Mouse (Mus musculus) heart, adult 2 months (tissue): ENCODE results near the gene Commd8. TPM values are rescaled to one million over a fixed set of nuclear protein-coding genes. Genes with fewer than 3 reads are reported as not detected.

Experiments
- DNase-seq, 2 experiments: peaks; one replicate each; pipeline ENCODE4 v3.0.0; 2021
- H3K27ac ChIP-seq: fragments of 200-600 bp; 2 replicates; pipeline ENCODE4 v1.8.1; 2022
- H3K27me3 ChIP-seq: fragments of 200-500 bp; 2 replicates; pipeline ENCODE4 v1.6.1; 2012; ENCODE audit warnings: mild to moderate bottlenecking, low read length, inconsistent platforms, mixed read lengths; ENCODE audit not compliant: control insufficient read depth, insufficient read depth
- H3K36me3 ChIP-seq: fragments of 200-500 bp; 2 replicates; pipeline ENCODE4 v1.6.1; 2012; ENCODE audit warnings: low read length, inconsistent platforms; ENCODE audit not compliant: control insufficient read depth, insufficient read depth
- H3K4me1 ChIP-seq: fragments of 200-500 bp; 2 replicates; pipeline ENCODE4 v1.6.1; 2011; ENCODE audit warnings: low read length; ENCODE audit not compliant: control insufficient read depth, insufficient read depth
- H3K4me3 ChIP-seq: fragments of 200-600 bp; 2 replicates; pipeline ENCODE4 v1.8.1; 2022
- H3K79me2 ChIP-seq: fragments of 200-500 bp; replicated peaks from 2 replicates; pipeline ENCODE4 v1.6.1; 2012; ENCODE audit warnings: mild to moderate bottlenecking, inconsistent platforms, low read length, moderate library complexity, mixed read lengths; ENCODE audit not compliant: control insufficient read depth, insufficient read depth
- H3K9ac ChIP-seq: fragments of 200-500 bp; 2 replicates; pipeline ENCODE4 v1.6.1; 2012; ENCODE audit warnings: low read depth, mild to moderate bottlenecking, control low read depth, inconsistent platforms, low read length, mixed read lengths
- CTCF ChIP-seq: fragments of 200-600 bp; IDR thresholded peaks from 2 replicates; pipeline ENCODE4 v1.8.1; 2022; ENCODE audit warnings: antibody characterized with exemption, mild to moderate bottlenecking, moderate library complexity
- EP300 ChIP-seq: fragments of 200-500 bp; IDR thresholded peaks from 2 replicates; pipeline ENCODE4 v1.6.1; 2011; ENCODE audit warnings: low read depth, low read length, control low read depth; ENCODE audit not compliant: insufficient read depth
- POLR2A ChIP-seq: fragments of 200-500 bp; IDR thresholded peaks from 2 replicates; pipeline ENCODE4 v1.6.1; 2011; ENCODE audit warnings: mild to moderate bottlenecking, low read depth, low read length, control low read depth; ENCODE audit not compliant: insufficient read depth
- WGBS: fragments of 180-500 bp; shearing (Covaris S2); methylation state at CpG from one replicate; pipeline ENCODE4 v1.1.7; 2018; 5-methylcytosine and 5-hydroxymethylcytosine counted together
- intact Hi-C: fragments of 180-260 bp; cut with DNase I; formaldehyde crosslinking; loops from one replicate; pipeline ENCODE4 v1.15.1; 2025
- polyA plus RNA-seq: library from polyadenylated mRNA; depleted of rRNA; stranded (reverse); fragments of >200 nt; gene quantifications from 2 replicates; pipeline ENCODE4 v1.2.3, GENCODE M21; 2012
- total RNA-seq, 2 experiments: library from RNA; stranded (reverse); gene quantifications; 2 replicates each; pipeline ENCODE4 v1.2.3; 2021

The Commd8 gene
- total and polyA plus RNA-seq, 3 experiments: 5.6 to 43.7 (median 40.4) TPM

GRCm38 (mm10) chr5:72182804-72183203 lies 14.8 kb upstream of the Commd8 start:
- H3K4me1 ChIP-seq: peaks cover 3% of the 10 kb centered on the region
- TF ChIP-seq POLR2A (0 out of 2 replicates have a peak, but pooled peaks have one; percentile 37), CTCF (no peak)
- intact Hi-C loops: no loop called here
- peak in 1 of 2 experiments; percentile 63 for DNase-seq
- WGBS: 66% methylated on average over 4 of the region's 4 CpGs
- no peak overlapping the region for H3K9ac ChIP-seq
- no peak overlapping the region for H3K27ac ChIP-seq
- no peaks in the 10 kb centered on the region for H3K36me3 ChIP-seq
- H3K27me3 ChIP-seq: no peaks in the 10 kb centered on the region
- H3K79me2 ChIP-seq: no peaks in the 10 kb centered on the region
- H3K4me3 ChIP-seq: no peak overlapping the region

GRCm38 (mm10) chr5:72181194-72181593 lies 13.2 kb upstream of the Commd8 start:
- Histone ChIP-seq H3K27me3 (no peaks in the 10 kb centered on the region), H3K9ac (no peak overlapping the region), H3K4me3 (no peak overlapping the region), H3K4me1 (peaks cover 3% of the 10 kb centered on the region), H3K79me2 (no peaks in the 10 kb centered on the region), H3K36me3 (no peaks in the 10 kb centered on the region), H3K27ac (no peak overlapping the region)
- TF ChIP-seq POLR2A (no peak), EP300 (no peak), CTCF (no peak)
- no peak for DNase-seq
- intact Hi-C loops: no loop called here
- 48% methylated on average over 1 of the region's 1 CpGs for WGBS

GRCm38 (mm10) chr5:72175530-72175929 lies 7.5 kb upstream of the Commd8 start:
- no peak for TF ChIP-seq CTCF
- TF ChIP-seq POLR2A: no peak
- TF ChIP-seq EP300: no peak
- Histone ChIP-seq H3K36me3 (no peaks in the 10 kb centered on the region), H3K9ac (no peak overlapping the region), H3K79me2 (no peaks in the 10 kb centered on the region), H3K4me1 (peaks cover 1% of the 10 kb centered on the region; the same call in 1 of the 2 replicates), H3K27me3 (no peaks in the 10 kb centered on the region), H3K4me3 (no peak overlapping the region), H3K27ac (no peak overlapping the region)
- DNase-seq: no peak
- WGBS: 32% methylated on average over 7 of the region's 7 CpGs
- intact Hi-C loops: loop anchor here (10.0 kb wide), 1 partner anchor 539 kb away; no protein-coding TSS in a partner anchor

DNA sequence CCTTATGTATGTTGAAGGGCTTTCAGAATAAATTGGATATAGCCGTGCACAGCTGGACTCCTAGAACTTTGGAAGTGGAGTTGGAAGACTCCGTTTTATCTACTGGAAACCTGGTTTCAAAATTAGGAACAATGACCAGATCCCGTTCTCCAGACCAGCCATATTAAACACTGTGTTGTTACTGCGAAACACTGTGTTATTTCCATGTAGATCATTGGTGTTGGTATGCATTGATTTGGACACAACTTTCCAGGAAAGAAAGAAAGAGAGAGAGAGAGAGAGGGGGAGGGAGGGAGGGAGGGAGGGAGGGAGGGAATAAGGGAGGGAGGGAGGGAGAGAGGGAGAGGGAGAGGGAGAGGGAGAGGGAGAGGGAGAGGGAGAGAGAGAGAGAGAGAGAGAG lies 7.1 kb upstream of the Commd8 start:
- peaks cover 1% of the 10 kb centered on the region; the same call in 1 of the 2 replicates for H3K4me1 ChIP-seq
- H3K27me3 ChIP-seq: no peaks in the 10 kb centered on the region
- H3K9ac ChIP-seq: no peak overlapping the region
- TF ChIP-seq POLR2A (no peak), CTCF (no peak), EP300 (no peak)
- H3K27ac ChIP-seq: no peak overlapping the region
- no peak overlapping the region for H3K4me3 ChIP-seq
- no peaks in the 10 kb centered on the region for H3K79me2 ChIP-seq
- H3K36me3 ChIP-seq: no peaks in the 10 kb centered on the region
- 82% methylated on average over 4 of the region's 4 CpGs for WGBS
- no peak for DNase-seq
- intact Hi-C loops: loop anchor here (10.0 kb wide), 1 partner anchor 540 kb away; no protein-coding TSS in a partner anchor

GRCm38 (mm10) chr5:72173521-72173920 lies 5.5 kb upstream of the Commd8 start:
- H3K36me3 ChIP-seq: no peaks in the 10 kb centered on the region
- H3K9ac ChIP-seq: no peak overlapping the region
- peaks cover 1% of the 10 kb centered on the region; the same call in 1 of the 2 replicates for H3K4me1 ChIP-seq
- no peak for TF ChIP-seq EP300
- no peak for TF ChIP-seq CTCF
- TF ChIP-seq POLR2A: no peak
- no peak overlapping the region for H3K27ac ChIP-seq
- intact Hi-C loops: loop anchor here (2.0 to 10.0 kb wide), 3 partner anchors 29 to 541 kb away; no protein-coding TSS in a partner anchor
- no peaks in the 10 kb centered on the region for H3K79me2 ChIP-seq
- no peak for DNase-seq
- no peaks in the 10 kb centered on the region for H3K27me3 ChIP-seq
- WGBS: 31% methylated on average over 1 of the region's 1 CpGs
- no peak overlapping the region for H3K4me3 ChIP-seq

DNA sequence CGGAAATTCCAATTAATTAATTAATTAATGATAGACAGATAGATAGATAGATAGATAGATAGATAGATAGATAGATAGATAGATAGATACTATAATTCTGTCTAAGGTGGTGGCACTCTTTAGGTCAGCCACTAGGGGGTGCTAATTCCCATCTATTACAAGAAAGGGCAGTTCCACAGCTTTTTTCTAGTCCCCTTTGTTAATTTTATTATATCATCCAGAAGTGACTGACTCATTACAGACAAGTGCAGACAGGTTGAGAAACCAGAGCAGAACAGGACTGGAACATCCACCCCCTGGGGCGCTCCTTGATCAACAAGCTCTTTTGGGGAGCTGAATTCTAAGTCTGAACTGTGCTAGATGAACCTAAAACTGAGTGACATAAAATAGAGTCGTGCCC lies 4.7 kb upstream of the Commd8 start:
- no peak overlapping the region for H3K9ac ChIP-seq
- no peak overlapping the region for H3K4me3 ChIP-seq
- WGBS: 37% methylated on average over 3 of the region's 3 CpGs
- DNase-seq: no peak
- H3K79me2 ChIP-seq: no peaks in the 10 kb centered on the region
- intact Hi-C loops: loop anchor here (1.0 to 10.0 kb wide), 4 partner anchors 30 to 542 kb away; no protein-coding TSS in a partner anchor
- H3K36me3 ChIP-seq: no peaks in the 10 kb centered on the region
- H3K27ac ChIP-seq: no peak overlapping the region
- no peak for TF ChIP-seq EP300
- peak; percentile 88 for TF ChIP-seq CTCF
- TF ChIP-seq POLR2A: no peak
- no peaks in the 10 kb centered on the region for H3K27me3 ChIP-seq
- peaks cover 1% of the 10 kb centered on the region; the same call in 1 of the 2 replicates for H3K4me1 ChIP-seq
